Mouse (Mus musculus) small intestine, adult 2 months (tissue): ENCODE data around the gene St5. TPM values are rescaled to one million over a fixed set of nuclear protein-coding genes. Genes with fewer than 3 reads are reported as not detected.

Experiments used
- H3K27ac ChIP-seq: fragments of 200-500 bp; 2 replicates; pipeline ENCODE4 v1.5.1; 2012; ENCODE audit warnings: low read depth, low read length, control low read depth, inconsistent platforms; ENCODE audit not compliant: insufficient read depth
- H3K27me3 ChIP-seq: fragments of 200-500 bp; 2 replicates; pipeline ENCODE4 v1.6.1; 2012; ENCODE audit warnings: mild to moderate bottlenecking, moderate library complexity, low read length, inconsistent platforms; ENCODE audit not compliant: control insufficient read depth, insufficient read depth
- H3K36me3 ChIP-seq: fragments of 200-500 bp; 2 replicates; pipeline ENCODE4 v1.6.1; 2012; ENCODE audit warnings: mild to moderate bottlenecking, low read length, control low read depth, inconsistent platforms; ENCODE audit not compliant: control insufficient read depth, insufficient read depth
- H3K4me1 ChIP-seq: fragments of 200-500 bp; 2 replicates; pipeline ENCODE4 v1.6.1; 2012; ENCODE audit warnings: low read length, inconsistent platforms, mixed read lengths; ENCODE audit not compliant: control insufficient read depth, insufficient read depth, insufficient read length
- H3K4me3 ChIP-seq: fragments of 200-500 bp; 2 replicates; pipeline ENCODE4 v1.5.1; 2012; ENCODE audit warnings: low read depth, mild to moderate bottlenecking, control low read depth, inconsistent platforms, low read length, moderate library complexity
- CTCF ChIP-seq: fragments of 200-500 bp; IDR thresholded peaks from 2 replicates; pipeline ENCODE4 v1.5.1; 2012; ENCODE audit warnings: low read depth, mild to moderate bottlenecking, control low read depth, inconsistent platforms, low read length, moderate library complexity, mixed read lengths; ENCODE audit not compliant: insufficient replicate concordance, insufficient read length; ENCODE audit errors: extremely low read depth
- POLR2A ChIP-seq: fragments of 200-500 bp; IDR thresholded peaks from 2 replicates; pipeline ENCODE4 v1.6.1; 2012; ENCODE audit warnings: low read depth, mild to moderate bottlenecking, control low read depth, inconsistent platforms, low read length, moderate library complexity
- WGBS: fragments of 180-500 bp; shearing (Covaris S2); methylation state at CpG from one replicate; pipeline ENCODE4 v1.1.7; 2018; 5-methylcytosine and 5-hydroxymethylcytosine counted together
- polyA plus RNA-seq: library from polyadenylated mRNA; depleted of rRNA; stranded (reverse); fragments of >200 nt; gene quantifications from 2 replicates; pipeline ENCODE4 v1.2.3, GENCODE M21; 2012

St5 gene
- polyA plus RNA-seq, 1 experiment: 37.7 TPM

DNA sequence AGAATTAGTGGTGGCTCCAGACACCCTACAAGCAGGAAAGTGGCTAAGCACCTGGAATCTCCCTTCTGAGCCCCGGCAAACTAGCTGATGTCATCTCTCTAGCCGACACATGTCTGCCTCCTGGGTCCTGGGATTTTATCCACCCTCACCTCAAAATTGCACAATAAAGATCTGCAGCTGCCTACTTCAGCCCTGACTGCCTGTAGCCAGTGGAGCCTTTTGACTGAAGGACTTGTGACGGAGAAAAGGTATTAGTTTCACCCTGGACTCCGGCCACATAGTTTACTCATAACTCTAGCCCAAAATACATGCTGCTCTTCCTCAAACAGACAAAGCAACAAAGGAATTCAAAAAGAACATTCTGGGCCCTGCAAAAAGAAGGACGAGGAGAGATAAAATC, 66.0 kb downstream of the St5 start:
- H3K4me3 ChIP-seq: no peak overlapping the region
- no peak for TF ChIP-seq POLR2A
- no peak for TF ChIP-seq CTCF
- no peak overlapping the region for H3K27ac ChIP-seq
- H3K36me3 ChIP-seq: no peaks in the 10 kb centered on the region
- H3K27me3 ChIP-seq: no peaks in the 10 kb centered on the region
- 56% methylated on average over 5 of the region's 5 CpGs for WGBS
- H3K4me1 ChIP-seq: peaks cover 7% of the 10 kb centered on the region; the same call in 1 of the 2 replicates

DNA sequence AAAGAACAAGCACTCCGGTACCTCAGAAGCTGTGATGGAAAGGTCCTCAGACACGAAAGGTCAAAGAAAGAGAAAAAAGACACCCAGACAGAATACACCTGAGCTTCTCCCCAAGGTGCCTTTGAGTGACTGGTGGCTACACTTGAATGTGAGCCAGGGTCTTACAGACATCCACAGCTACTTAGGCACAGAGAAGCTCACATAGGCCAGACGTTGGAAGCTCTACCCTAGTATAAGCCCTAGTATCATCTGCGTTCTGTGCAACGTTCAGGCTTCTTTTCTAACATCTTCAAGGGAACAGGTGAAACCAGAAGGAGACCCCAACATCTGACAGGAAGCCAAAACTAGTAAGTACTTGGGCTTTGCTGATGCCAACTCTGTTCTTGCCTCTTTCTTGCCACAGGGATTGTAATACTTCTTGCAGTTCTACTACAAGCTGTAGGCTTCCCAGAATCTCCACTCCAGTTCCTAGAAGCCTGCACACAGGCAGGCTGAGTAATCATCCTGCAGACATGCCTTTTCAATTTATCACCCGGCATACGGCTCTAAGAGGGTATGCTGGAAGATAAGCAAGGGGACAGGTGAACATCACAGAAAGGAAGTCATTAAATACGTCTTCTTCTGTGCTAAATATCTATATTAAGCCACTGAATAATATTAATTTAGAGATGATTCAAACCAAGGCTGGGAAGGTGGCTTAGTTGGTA, 67.2 kb downstream of the St5 start:
- H3K4me1 ChIP-seq: peaks cover 9% of the 10 kb centered on the region; the same call in 1 of the 2 replicates
- H3K27ac ChIP-seq: no peak overlapping the region
- no peaks in the 10 kb centered on the region for H3K27me3 ChIP-seq
- TF ChIP-seq POLR2A (no peak), CTCF (no peak)
- 82% methylated on average over 8 of the region's 8 CpGs for WGBS
- no peaks in the 10 kb centered on the region for H3K36me3 ChIP-seq
- H3K4me3 ChIP-seq: no peak overlapping the region

DNA sequence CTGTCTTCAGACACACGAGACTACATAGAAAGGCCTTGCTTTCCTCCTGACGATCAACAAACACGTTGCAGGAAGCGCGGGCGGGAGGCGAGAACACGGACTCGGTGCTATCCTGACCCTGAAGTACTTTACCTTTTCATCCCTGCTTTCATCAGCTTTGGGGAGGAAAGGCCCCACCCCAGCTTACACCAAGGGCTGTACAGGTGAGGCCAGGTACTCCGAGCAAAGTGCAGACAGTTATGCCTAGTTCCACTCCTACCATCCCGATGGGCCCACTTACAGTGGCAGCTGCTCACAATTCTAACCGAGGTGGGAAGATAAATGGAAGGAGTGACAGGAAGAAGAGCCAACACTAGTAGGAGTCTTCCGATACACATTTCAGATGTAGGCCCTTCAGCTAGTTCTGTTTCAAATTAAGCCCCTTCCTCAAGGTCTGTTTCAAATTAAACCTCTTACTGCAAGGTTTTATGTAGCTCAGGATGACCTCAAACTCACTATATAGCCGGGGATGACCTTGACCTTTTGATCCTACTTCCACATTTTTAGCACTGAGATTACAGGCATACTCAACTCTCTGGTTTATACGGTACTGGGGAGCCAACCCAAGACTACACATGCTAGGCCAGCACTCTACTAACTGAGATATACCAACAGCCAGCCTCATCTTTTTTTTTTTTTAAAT, 69.9 kb downstream of the St5 start:
- Histone ChIP-seq H3K4me1 (peaks cover 17% of the 10 kb centered on the region; the same call in 1 of the 2 replicates), H3K27me3 (no peaks in the 10 kb centered on the region), H3K36me3 (no peaks in the 10 kb centered on the region), H3K27ac (peak overlapping the region; percentile 65), H3K4me3 (peak overlapping the region; percentile 5; the same call in 1 of the 2 replicates)
- TF ChIP-seq POLR2A (no peak), CTCF (no peak)
- 36% methylated on average over 15 of the region's 15 CpGs for WGBS

DNA sequence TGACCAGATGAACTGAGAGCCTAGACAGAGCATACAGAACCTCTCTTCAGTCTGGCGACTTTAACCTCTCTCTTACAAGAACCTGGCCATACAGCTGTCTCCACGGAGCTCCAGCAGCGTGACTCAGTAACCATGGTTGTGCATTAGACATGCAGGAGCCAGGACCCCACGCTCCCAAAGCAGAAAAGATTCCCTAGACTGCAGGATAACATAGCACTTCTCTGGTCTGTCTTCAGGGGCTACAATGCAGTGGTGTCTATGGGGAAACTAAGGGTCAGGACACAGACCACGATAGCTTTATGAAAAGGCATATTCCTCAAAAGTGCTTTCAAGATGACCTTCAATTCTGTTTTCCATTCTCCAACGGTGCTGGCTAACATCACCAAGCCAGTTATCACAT, 72.1 kb downstream of the St5 start:
- WGBS: 69% methylated on average over 6 of the region's 6 CpGs
- Histone ChIP-seq H3K27ac (peak overlapping the region; percentile 17), H3K4me1 (peaks cover 17% of the 10 kb centered on the region; the same call in 1 of the 2 replicates)

DNA sequence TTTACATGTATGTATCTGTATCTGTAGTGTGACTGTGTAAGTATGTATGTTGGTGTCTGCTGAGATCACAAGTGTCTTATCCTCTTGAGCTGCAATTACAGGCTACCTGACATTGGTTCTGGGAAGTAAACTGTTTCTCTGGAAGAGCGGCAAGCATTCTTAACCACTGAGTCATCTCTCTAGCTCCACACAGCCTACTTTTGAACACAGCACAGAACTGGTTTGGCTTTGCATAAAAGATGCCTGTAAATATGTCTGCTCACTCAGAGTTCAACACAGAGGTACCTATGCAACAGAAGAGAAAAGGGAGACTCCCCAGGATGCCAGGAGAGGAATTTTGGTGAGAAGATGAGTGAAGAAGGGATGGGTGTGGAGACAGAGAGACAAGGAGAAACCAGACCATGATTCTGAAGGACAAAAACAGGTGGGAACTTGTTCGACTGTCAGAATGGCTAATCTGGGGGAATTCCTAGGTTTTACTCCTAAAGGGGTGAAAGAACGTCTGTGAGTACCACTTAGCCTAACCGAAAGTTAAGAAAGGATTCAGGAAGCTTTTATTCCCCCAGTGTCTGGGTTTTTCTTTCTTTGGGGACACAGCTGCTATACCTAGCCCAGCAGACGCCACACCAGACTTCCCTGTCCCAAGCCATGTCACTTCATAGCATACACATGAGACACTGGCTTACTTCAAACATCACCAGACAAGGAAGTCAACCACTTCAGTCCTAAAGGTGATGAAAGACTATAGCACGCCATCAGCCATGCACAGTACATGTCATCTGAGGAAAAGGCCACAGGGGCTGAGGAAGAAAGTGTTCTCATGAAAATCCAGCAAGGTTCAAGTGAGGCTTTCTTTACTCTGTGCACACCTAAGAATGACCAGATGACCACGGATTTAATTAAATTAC, 73.3 kb downstream of the St5 start:
- Histone ChIP-seq H3K27ac (peak overlapping the region; percentile 35; the same call in 1 of the 2 replicates), H3K27me3 (no peaks in the 10 kb centered on the region), H3K36me3 (no peaks in the 10 kb centered on the region), H3K4me3 (no peak overlapping the region), H3K4me1 (peaks cover 17% of the 10 kb centered on the region; the same call in 1 of the 2 replicates)
- TF ChIP-seq POLR2A (no peak), CTCF (no peak)
- 75% methylated on average over 7 of the region's 7 CpGs for WGBS

More for the DNA sequence above, 72.1 kb downstream of the St5 start:
- TF ChIP-seq POLR2A: no peak
- TF ChIP-seq CTCF: no peak
- Histone ChIP-seq H3K4me3 (no peak overlapping the region), H3K36me3 (no peaks in the 10 kb centered on the region), H3K27me3 (no peaks in the 10 kb centered on the region)

DNA sequence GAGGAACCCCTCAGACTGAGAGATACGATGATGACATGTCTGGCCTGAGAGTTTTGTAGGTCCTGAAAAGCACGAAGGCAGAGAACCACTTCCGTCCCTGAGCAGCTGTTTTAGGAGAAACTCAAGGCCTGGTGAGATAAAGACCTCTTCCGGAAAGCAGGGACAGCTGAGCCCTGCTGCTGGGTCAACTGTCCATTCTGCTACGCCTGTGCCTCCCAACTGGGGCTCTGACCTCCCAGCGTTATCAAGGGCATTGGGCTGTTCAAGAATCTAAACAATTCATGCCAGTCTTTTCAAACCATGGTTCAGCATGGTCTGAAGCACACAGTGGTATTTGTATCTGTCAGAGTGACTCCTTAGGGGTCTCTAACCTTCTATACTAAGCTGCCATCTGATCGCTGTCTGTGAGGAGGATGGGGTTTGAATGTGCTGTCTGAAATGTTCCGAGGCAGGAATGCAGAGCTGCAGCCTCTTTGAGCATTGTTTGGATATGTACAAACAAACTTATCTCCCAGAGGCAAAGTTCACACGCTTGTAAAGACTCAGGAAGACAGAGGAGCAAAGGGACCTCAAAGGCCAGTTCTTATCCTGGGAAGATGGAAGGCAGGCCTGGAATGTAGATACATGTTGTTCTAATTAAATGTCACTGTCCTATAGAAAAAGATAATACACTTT, 74.3 kb downstream of the St5 start:
- no peaks in the 10 kb centered on the region for H3K27me3 ChIP-seq
- WGBS: 27% methylated on average over 9 of the region's 9 CpGs
- peak overlapping the region; percentile 67 for H3K27ac ChIP-seq
- TF ChIP-seq CTCF (no peak), POLR2A (no peak)
- no peak overlapping the region for H3K4me3 ChIP-seq
- no peaks in the 10 kb centered on the region for H3K36me3 ChIP-seq
- peaks cover 17% of the 10 kb centered on the region; the same call in 1 of the 2 replicates for H3K4me1 ChIP-seq
